Comparison of ENCODE assay signal across 8 mouse cellular contexts in genomic region chr1:86669552-86670273, GRCm38 (mm10). TPM values are rescaled to one million over a fixed set of nuclear protein-coding genes. Genes with fewer than 3 reads are reported as not detected.
A peak's percentile ranks its signal among the peaks of the same experiment; 100 is the strongest.
DNase-seq lines count a peak whose midpoint lies in the region; ATAC-seq lines count a peak whose summit lies in the region.

No protein-coding gene starts in this region.

- WGBS in forebrain, embryonic 15.5 days, result 1% methylated on average over 44 of the region's 44 CpGs
- 2% methylated on average over 44 of the region's 44 CpGs for WGBS in liver, embryonic 12.5 days (ENCODE audit: insufficient replicate concordance)
- under 1% methylated on average over 44 of the region's 44 CpGs for WGBS in neural tube, embryonic 12.5 days

- peak; percentile 84 for DNase-seq in MN1 (ENCODE audit: low spot score)
- DNase-seq in cerebellum, adult 18-20 months, result peak; percentile 68 to 70
- peak; percentile 78 to 79 for DNase-seq in heart, postnatal 10 days
- peak; percentile 82 to 86 for DNase-seq in kidney, postnatal 25 days
- DNase-seq in thymus, postnatal 14 days, result peak; percentile 17

- intact Hi-C loops in heart, postnatal 10 days (cut with DNase I), result loop anchor here (1.0 to 5.0 kb wide), 4 partner anchors 19 to 518 kb away; no protein-coding TSS in a partner anchor

- no peaks in the 10 kb centered on the region for H3K36me3 ChIP-seq in forebrain, embryonic 15.5 days
- H3K36me3 ChIP-seq in liver, embryonic 12.5 days, result no peaks in the 10 kb centered on the region
- H3K36me3 ChIP-seq in neural tube, embryonic 12.5 days, result no peaks in the 10 kb centered on the region

- peak; percentile 60 for ATAC-seq in forebrain, embryonic 15.5 days (replicated peaks)
- peak; percentile 46; the same call in 1 of the 2 replicates for ATAC-seq in liver, embryonic 12.5 days
- peak; percentile 52 for ATAC-seq in neural tube, embryonic 12.5 days (ENCODE audit: low FRiP score, low read depth)

- H3K4me1 ChIP-seq in forebrain, embryonic 15.5 days, result peaks cover 18% of the 10 kb centered on the region
- H3K4me1 ChIP-seq in liver, embryonic 12.5 days, result peaks cover 12% of the 10 kb centered on the region
- H3K4me1 ChIP-seq in neural tube, embryonic 12.5 days, result peaks cover 13% of the 10 kb centered on the region

- H3K27me3 ChIP-seq in forebrain, embryonic 15.5 days, result 0 out of 2 replicates have a peak, but pooled peaks cover 4% of the 10 kb centered on the region
- peaks cover 86% of the 10 kb centered on the region for H3K27me3 ChIP-seq in liver, embryonic 12.5 days (replicated peaks)
- H3K27me3 ChIP-seq in neural tube, embryonic 12.5 days (replicated peaks), result peaks cover 25% of the 10 kb centered on the region

- no peak overlapping the region for H3K27ac ChIP-seq in forebrain, embryonic 15.5 days (replicated peaks)
- no peak overlapping the region for H3K27ac ChIP-seq in liver, embryonic 12.5 days
- no peak overlapping the region for H3K27ac ChIP-seq in neural tube, embryonic 12.5 days

- H3K9me3 ChIP-seq in forebrain, embryonic 15.5 days, result no peaks in the 10 kb centered on the region
- H3K9me3 ChIP-seq in liver, embryonic 12.5 days (replicated peaks), result no peaks in the 10 kb centered on the region
- H3K9me3 ChIP-seq in neural tube, embryonic 12.5 days, result no peaks in the 10 kb centered on the region

- peak overlapping the region; percentile 98 for H3K4me2 ChIP-seq in forebrain, embryonic 15.5 days (replicated peaks)
- peak overlapping the region; percentile 76 for H3K4me2 ChIP-seq in liver, embryonic 12.5 days
- H3K4me2 ChIP-seq in neural tube, embryonic 12.5 days (replicated peaks), result peak overlapping the region; percentile 96

- peak overlapping the region; percentile 60 for H3K4me3 ChIP-seq in forebrain, embryonic 15.5 days
- peak overlapping the region; percentile 45 for H3K4me3 ChIP-seq in liver, embryonic 12.5 days
- peak overlapping the region; percentile 58 for H3K4me3 ChIP-seq in neural tube, embryonic 12.5 days

- H3K9ac ChIP-seq in forebrain, embryonic 15.5 days (replicated peaks), result peak overlapping the region; percentile 60
- no peak overlapping the region for H3K9ac ChIP-seq in liver, embryonic 12.5 days
- H3K9ac ChIP-seq in neural tube, embryonic 12.5 days, result peak overlapping the region; percentile 72

RNA-seq across cellular contexts. Expression of gene Nppc, which starts 0.7 kb away (rescaled TPM):
- polyA plus RNA-seq in forebrain, embryonic 15.5 days (2015; fragmentation: Nextera tagmentation; extraction: Ambion mirVana), result 3.9 and 4.8 TPM in 2 replicates
- total RNA-seq in heart, postnatal 10 days (2021), result under 1 TPM; 0.42 to 0.93 TPM
- polyA plus RNA-seq in liver, embryonic 12.5 days (2016; fragmentation: Nextera tagmentation; extraction: Ambion mirVana), result not detected in 2 replicates
- 12.6 and 13.8 TPM in 2 replicates for polyA plus RNA-seq in neural tube, embryonic 12.5 days (2016; fragmentation: Nextera tagmentation; extraction: Ambion mirVana)

RNA-seq across cellular contexts. Expression of gene Dis3l2, which starts 33.9 kb away (rescaled TPM):
- 39.7 and 40.0 TPM in 2 replicates for polyA plus RNA-seq in forebrain, embryonic 15.5 days (2015; fragmentation: Nextera tagmentation; extraction: Ambion mirVana)
- total RNA-seq in heart, postnatal 10 days (2021), result 10 to 100 TPM; 16.0 TPM
- polyA plus RNA-seq in liver, embryonic 12.5 days (2016; fragmentation: Nextera tagmentation; extraction: Ambion mirVana), result 13.2 and 15.0 TPM in 2 replicates
- polyA plus RNA-seq in neural tube, embryonic 12.5 days (2016; fragmentation: Nextera tagmentation; extraction: Ambion mirVana), result 38.7 and 40.7 TPM in 2 replicates

Comparison
In these comparisons a context has a peak if more than half of its experiments do, and no peak if none do; other contexts are left out.
1. DNase-seq: peak in every context shown above with its lines; median percentile 84 in MN1; 84 in kidney, postnatal 25 days; 78 in heart, postnatal 10 days; 69 in cerebellum, adult 18-20 months; 17 in thymus, postnatal 14 days.